Mouse (Mus musculus): Measurements from ENCODE around the gene Kdm3a.

Gene Kdm3a

GRCm38 (mm10) chr6:71632829-71633662 lies at the start of gene Kdm3a:
Gene Kdm3a (minus strand): TSS chr6:71632990.
- DNase-seq = peak; percentile 99

DNA sequence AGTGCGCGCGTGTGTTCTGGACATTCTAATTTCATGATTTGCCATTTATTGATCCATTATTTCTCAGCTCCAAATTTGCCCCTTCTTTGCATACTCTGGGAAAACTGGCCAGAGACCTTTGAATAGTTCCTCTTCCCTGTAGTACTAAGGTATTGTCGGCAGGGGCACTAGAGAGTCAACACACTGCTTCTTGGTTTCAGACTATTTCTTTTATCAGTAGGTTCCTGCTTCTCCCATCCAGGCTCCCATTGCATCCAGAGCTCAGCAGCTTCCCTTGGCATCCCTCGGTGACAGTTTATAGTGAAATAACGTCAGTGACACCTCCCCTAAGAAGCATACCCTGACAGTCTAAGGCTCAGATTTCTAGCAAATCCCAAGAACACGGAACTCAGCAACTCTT lies 46.1 kb upstream of the Kdm3a start:
- DNase-seq = no peak

- peak; percentile 9 to 24 for DNase-seq
Observed at GRCm38 (mm10) chr6:71673166-71673565, 40.4 kb upstream of the Kdm3a start.

GRCm38 (mm10) chr6:71664511-71664910 lies 31.7 kb upstream of the Kdm3a start:
- DNase-seq = no peak

DNA sequence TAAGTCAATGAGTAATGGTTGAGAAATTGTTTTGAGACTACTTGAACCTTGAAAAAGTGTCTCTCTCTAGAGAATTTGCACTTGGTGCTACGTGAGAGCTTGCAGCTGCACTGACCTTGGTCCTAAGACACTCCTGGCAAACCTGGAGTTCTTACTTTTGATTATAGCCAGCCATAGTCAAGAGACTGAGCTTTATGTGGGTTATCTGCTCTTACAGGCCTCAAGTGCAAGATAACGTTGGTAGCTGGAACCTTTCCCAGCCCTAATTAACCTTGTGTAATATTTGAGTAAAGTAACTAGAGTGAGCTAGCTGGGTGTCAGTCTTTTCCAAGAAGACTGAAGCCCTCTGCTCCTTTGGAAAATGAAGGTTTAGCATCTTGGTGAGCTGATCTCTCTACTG lies 25.5 kb upstream of the Kdm3a start:
- no peak for DNase-seq

- DNase-seq = no peak
Observed at GRCm38 (mm10) chr6:71655835-71656234, 23.0 kb upstream of the Kdm3a start.

DNA sequence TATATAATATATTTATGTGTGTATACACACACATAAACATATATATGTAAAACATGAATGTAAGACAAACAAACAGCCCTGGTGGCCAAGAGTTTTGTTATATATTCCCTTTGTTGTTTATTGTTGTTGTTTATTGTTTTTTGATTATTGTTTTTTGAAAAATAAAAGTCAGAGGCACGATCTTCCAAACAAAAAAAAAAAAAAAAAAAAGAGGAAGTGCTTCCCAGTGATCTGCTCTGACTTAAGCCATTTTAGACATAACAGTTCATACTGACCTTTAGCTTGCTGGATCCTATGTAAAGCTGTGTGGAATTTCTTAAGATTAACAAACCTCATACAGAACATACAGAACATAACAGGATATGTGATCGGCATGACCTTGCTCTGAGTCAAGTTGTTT lies 19.1 kb upstream of the Kdm3a start:
- DNase-seq = no peak

GRCm38 (mm10) chr6:71632486-71632828 lies 333 bp downstream of the Kdm3a start:
- DNase-seq = no peak

DNA sequence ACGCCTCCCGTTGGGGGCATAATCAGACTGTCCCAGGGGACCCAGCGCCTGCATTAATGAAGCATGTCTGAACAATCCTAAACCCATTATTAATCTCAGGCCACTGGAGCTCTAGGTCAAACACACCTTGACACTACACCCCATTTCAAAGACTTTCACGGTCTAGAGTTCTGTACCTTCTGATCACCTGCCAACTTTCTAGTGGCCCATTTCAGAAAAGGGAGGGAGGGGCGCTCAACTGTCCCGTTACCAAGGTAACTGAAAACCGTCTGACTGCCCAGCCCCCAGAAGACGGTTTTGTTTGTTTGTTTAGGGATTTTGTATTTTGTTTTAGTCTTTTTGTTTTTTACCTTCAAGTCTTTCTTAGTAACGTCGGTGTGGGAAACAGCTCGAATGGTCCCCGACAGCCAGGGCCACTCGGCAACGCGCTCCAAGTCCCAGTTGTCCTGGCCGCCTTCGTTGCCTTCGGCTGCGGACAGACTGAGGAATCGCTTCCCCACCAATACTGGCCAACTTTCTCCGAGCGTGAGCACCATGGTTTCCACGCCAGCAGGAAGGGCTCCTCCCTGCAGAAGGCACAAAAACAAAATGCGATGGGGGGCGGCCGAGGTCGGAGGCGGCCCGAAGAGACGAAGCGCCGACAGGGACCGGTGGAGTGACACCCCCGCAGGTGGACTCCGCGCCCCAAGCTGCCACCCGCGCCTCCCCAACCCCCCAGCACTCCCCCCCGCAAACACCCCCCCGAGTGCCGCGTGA lies 906 bp downstream of the Kdm3a start:
- DNase-seq = peak; percentile 65 to 72

DNA sequence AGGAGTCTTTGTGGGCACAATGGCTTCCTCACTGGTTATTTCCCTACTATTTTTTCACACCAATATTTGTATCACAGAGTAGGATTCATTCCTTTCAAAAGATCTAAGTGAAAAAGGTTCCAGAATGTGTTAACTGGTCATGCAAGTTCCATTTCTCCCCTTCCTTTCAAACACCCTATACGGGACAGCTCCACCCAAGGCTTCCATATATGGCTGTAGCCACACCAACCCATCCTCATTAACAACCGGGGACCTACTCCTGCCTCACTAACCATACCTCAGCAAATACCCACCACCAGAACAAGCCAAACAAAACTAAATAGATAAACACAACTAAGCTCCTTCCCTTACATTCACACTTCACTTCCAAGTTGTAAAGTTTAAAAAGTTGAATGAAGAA lies 1.6 kb downstream of the Kdm3a start:
- no peak for DNase-seq

- DNase-seq = no peak
Observed at GRCm38 (mm10) chr6:71627325-71627724, 5.5 kb downstream of the Kdm3a start.

DNA sequence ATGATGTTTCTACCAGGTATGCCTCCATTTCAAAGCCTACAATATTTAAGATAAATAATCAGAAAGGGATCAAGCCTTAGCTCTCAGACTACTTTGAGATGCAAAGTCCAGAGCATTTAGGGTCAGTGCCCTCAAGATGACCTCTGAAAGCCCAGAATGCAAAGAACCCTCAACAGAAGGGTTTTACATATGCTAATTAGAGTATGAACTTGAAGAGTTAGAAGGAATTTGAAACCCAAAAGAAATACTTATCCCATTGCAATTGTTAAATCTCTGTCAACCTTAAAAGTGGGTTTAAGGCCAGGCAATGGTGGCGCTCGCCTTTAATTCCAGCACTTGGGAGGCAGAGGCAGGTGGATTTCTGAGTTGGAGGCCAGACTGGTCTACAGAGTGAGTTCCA lies 6.8 kb downstream of the Kdm3a start:
- no peak for DNase-seq

DNA sequence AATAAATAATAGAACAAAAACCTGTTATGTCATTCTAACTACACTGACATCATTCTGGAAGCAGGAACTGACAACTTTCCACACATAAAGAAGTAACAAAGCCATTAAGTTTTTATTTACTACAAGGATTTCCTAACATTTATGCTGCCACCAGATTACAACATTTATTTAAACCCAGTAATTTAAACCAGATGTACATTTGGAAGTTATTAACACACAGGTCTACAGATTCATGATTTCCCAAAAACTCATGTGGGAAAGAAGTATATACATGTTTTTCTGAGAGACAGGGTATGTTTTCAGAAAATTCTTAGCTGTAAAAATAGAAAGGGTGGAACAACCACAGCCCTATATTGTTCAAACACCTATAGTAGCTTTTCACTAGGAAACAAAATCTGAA lies 8.1 kb downstream of the Kdm3a start:
- DNase-seq = no peak

- DNase-seq = no peak
Observed at GRCm38 (mm10) chr6:71621981-71622380, 10.8 kb downstream of the Kdm3a start.

GRCm38 (mm10) chr6:71621551-71621950 lies 11.2 kb downstream of the Kdm3a start:
- DNase-seq = no peak

DNA sequence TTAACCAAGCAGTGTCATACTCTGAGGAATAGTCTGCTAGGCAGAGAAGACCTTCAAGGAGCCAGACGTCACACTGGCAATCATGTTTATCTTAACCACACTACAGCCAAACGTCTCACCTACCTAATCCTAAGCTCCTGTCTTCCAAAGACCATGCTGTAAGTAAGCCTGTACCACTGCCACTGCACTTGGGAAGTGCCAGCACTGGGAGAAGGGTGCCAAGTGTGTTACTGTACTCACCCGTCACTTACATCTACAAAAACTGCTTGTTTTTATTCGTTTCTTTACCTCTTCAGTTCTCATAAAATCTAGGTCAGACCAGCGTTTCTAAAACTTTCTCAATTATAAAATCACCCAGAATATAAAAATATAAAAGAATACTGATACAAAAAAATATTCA lies 15.8 kb downstream of the Kdm3a start:
- DNase-seq = no peak

- no peak for DNase-seq
Observed at GRCm38 (mm10) chr6:71613225-71613624, 19.6 kb downstream of the Kdm3a start.

DNA sequence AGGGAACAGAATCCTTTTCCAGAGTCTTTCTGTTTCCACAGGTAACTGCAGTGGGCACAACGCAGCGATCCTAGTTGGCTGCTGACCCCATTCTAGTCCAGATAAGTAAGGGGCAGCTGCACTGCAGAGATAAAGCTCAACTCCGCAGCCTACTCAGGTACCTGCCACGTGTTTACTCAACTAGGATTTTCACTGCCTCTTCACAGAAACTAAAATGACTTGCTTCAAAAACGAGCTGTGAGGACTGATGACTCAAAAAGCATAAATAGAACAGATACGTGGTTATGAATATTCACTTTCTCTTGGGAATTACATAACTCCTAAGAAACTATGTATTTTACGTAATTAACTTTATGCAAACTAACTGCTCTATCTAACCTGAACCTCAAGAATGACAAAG lies 22.8 kb downstream of the Kdm3a start:
- DNase-seq = no peak

DNA sequence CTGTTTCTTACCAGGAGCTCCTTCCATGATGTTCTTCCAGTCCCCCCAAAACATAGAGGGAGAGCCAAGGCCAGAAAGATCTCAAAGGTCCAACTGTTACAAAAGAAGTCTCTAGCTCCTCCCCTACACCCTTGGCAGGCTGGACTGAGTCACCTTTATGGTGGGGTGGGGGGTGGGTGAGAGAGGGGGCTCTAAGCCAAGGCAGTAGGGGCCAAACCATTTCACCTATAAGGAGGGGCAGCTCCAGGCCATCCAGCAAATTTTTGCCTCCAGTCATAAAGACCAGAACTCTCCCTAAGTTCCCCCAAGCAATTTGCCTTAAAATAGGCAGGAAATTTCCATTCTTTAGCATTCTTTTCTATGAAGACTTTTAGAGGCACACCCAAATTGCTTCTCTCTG lies 23.8 kb downstream of the Kdm3a start:
- no peak for DNase-seq

GRCm38 (mm10) chr6:71607756-71608155 lies 25.0 kb downstream of the Kdm3a start:
- DNase-seq = no peak

DNA sequence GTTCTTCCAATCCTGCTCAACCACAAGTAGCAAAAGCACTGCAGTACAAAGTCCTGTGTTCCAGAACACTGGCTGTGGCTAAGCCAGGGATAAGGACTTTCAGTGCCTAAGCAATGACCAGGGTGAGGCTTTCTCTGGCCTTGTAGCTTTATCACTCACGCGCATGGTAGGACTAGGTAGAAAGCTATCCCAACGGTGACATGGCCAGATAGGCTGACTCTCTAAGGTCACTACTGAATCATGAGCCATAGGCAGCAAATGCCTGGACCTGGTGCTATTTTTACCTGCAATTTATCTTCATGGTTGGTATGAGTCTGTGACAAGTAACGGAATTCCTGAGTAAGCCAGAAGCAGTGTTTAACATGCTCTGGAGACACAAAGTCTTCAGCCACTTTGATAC lies 42.6 kb downstream of the Kdm3a start:
- DNase-seq = no peak

DNA sequence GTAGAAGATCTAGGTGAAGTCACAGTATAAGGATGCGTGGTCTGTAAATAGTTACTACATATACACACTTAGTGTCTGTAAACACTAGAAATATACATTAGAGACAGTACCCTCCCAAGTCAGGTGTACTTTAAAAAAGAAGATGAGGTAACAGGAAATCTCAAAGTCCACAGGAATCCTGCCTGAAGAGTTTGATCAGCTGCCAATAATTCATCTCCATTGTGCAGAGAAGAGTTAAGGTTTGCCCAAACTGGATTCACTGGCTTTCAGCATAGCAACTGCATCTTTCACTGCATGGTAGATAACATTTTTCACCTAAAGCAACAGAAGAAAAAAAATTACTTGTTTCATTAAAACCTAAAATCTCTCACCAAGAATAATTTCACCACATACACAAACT lies 43.4 kb downstream of the Kdm3a start:
- DNase-seq = no peak

DNA sequence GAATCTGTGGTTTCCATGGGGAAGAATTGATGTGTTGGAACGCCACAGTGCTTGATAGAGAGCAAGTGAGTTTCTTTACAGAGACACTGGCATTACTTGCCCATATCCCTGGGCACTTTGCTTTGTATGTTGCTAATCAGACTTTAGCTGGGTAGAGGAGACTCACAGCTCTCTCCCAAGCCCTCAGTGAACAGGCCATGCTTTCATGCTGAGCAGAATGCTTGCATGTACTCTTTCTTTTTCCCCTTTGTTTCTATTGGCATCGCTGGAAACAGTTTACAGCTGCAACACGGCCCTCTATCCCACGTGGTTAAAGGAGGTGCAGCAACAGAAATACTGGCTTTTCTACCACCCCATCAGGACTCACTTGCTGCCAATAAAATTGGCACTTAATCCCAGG lies 49.6 kb downstream of the Kdm3a start:
- no peak for DNase-seq

DNA sequence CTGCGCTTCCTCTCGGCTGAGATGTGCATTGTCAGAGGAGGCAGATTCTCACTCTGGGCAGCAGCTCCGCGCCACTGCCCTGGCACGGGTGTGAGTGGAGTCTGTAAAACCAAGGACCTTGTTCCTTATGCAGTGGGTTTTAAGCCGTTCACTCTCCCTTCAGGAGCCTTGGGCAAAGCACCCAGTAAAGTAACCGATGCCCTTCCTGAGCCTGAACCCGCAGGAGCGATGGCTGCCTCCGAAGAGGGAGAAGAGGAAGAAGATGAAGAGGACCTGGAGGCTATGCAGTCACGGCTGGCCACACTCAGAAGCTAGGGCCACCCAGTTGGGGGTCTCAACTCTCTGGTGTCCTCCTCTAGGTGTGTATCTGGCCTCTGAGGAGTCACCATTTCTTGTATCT lies 53.3 kb downstream of the Kdm3a start:
- DNase-seq = no peak

DNA sequence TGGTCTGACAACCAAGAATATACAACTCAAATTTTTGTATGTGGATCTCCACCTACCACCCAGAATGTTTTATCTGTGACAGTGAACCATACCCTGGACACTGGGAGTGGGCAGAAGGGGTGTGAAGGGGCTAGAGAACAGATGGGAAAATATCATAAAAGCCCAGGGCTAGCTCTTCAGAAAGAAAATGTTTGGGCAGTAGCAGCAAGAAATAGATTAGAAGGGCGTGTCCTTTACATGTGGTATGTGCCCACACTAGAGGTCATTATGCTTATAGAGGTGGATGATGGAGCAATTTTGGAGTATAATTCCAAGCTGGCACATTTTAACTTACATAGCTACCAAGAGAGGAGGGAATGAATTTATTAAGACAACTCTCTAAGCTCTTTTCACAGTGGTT lies 57.4 kb downstream of the Kdm3a start:
- no peak for DNase-seq

All from kidney, postnatal 4 days (tissue).